ENCODE assay signal across 7 mouse cellular contexts in the genomic region with DNA sequence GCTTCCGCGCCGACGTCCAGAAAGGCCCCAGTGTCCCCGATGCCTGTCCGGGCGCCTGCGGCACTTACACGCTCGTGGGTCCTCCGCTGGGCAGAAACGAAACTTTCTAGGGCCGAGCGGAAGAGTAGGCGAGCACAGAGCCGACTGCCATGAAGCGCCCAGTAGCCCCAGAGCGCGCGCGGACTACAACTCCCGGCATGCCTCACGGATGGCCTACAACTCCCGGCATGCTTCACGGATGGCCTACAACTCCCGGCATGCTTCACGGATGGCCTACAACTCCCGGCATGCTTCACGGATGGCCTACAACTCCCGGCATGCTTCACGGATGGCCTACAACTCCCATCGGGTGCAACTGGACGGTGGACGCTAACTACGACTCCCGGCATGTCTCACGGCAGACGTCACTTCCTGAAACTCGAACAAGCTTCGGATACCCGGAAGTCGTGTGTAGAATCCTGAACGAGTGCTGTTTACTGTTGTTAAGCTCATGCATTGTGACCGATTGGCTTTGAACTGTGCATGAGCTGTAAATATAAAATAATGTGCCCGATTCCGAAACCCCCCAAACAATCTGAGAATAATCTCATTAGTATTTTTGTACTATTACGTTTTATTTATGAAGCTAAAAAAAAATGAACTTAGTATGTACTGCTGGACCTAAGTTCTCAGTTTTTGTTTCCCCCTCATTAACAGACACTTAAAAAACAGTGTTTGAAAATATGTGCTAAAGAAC. TPM values are rescaled to one million over a fixed set of nuclear protein-coding genes. Genes with fewer than 3 reads are reported as not detected.
A peak's percentile ranks its signal among the peaks of the same experiment; 100 is the strongest.
DNase-seq lines count a peak whose midpoint lies in the region; ATAC-seq lines count a peak whose summit lies in the region.

A gene (minus strand): TSS at position 187 of the 736 bp plus-strand sequence.

- H3K4me2 ChIP-seq in embryonic facial prominence, embryonic 11.5 days (ENCODE audit: low read depth, low read length), result peak within 1 kb of the TSS; percentile 57
- H3K4me2 ChIP-seq in midbrain, embryonic 13.5 days (replicated peaks), result peak within 1 kb of the TSS; percentile 86

- peak within 1 kb of the TSS; percentile 68 for H3K4me3 ChIP-seq in embryonic facial prominence, embryonic 11.5 days (ENCODE audit: low read depth, low read length)
- peak within 1 kb of the TSS; percentile 80 for H3K4me3 ChIP-seq in limb, embryonic 10.5 days
- peak within 1 kb of the TSS; percentile 72 for H3K4me3 ChIP-seq in midbrain, embryonic 13.5 days (replicated peaks)

- H3K4me1 ChIP-seq in embryonic facial prominence, embryonic 11.5 days (ENCODE audit: control insufficient read depth, insufficient read depth, low read length), result no peaks in the 10 kb centered on the region
- peaks cover 14% of the 10 kb centered on the region for H3K4me1 ChIP-seq in limb, embryonic 10.5 days
- peaks cover 15% of the 10 kb centered on the region for H3K4me1 ChIP-seq in midbrain, embryonic 13.5 days (replicated peaks)

- peak; percentile 98 for ATAC-seq in embryonic facial prominence, embryonic 11.5 days (replicated peaks; ENCODE audit: insufficient number of reproducible peaks, low FRiP score, low TSS enrichment, low read depth)
- peak; percentile 83 for ATAC-seq in granulocyte monocyte progenitor cell, adult 5-6 weeks (replicated peaks; ENCODE audit: poor library complexity, severe bottlenecking)
- peak; percentile 98 for ATAC-seq in midbrain, embryonic 13.5 days

- peak; percentile 95 for DNase-seq in adrenal gland, postnatal 14 days
- DNase-seq in embryonic facial prominence, embryonic 11.5 days (ENCODE audit: low spot score), result peak; percentile 97
- peak; percentile 99 for DNase-seq in kidney, adult 11 months
- peak; percentile 89 for DNase-seq in limb, embryonic 10.5 days (ENCODE audit: low spot score)
- DNase-seq in spleen, adult 12 weeks (ENCODE audit: low spot score), result peak; percentile 93

- peak within 1 kb of the TSS; percentile 78 for H3K9ac ChIP-seq in embryonic facial prominence, embryonic 11.5 days (replicated peaks; ENCODE audit: low read length)
- H3K9ac ChIP-seq in midbrain, embryonic 13.5 days (replicated peaks), result peak within 1 kb of the TSS; percentile 67

- H3K36me3 ChIP-seq in embryonic facial prominence, embryonic 11.5 days (replicated peaks; ENCODE audit: control insufficient read depth, insufficient read depth, low read depth, low read length), result no peaks in the 10 kb centered on the region
- H3K36me3 ChIP-seq in limb, embryonic 10.5 days, result no peaks in the 10 kb centered on the region
- H3K36me3 ChIP-seq in midbrain, embryonic 13.5 days, result no peaks in the 10 kb centered on the region

- peak within 1 kb of the TSS; percentile 78 for H3K27ac ChIP-seq in embryonic facial prominence, embryonic 11.5 days (replicated peaks; ENCODE audit: low read depth, low read length)
- H3K27ac ChIP-seq in limb, embryonic 10.5 days, result peak within 1 kb of the TSS; percentile 91
- H3K27ac ChIP-seq in midbrain, embryonic 13.5 days, result peak within 1 kb of the TSS; percentile 74

- no peaks in the 10 kb centered on the region for H3K27me3 ChIP-seq in embryonic facial prominence, embryonic 11.5 days (ENCODE audit: control insufficient read depth, insufficient read depth, low read length)
- H3K27me3 ChIP-seq in limb, embryonic 10.5 days (ENCODE audit: low read depth, poor library complexity, severe bottlenecking), result no peaks in the 10 kb centered on the region
- no peaks in the 10 kb centered on the region for H3K27me3 ChIP-seq in midbrain, embryonic 13.5 days

- WGBS in embryonic facial prominence, embryonic 11.5 days, result under 1% methylated on average over 46 of the region's 47 CpGs
- WGBS in limb, embryonic 10.5 days, result under 1% methylated on average over 47 of the region's 47 CpGs
- WGBS in midbrain, embryonic 13.5 days, result under 1% methylated on average over 47 of the region's 47 CpGs

- no peaks in the 10 kb centered on the region for H3K9me3 ChIP-seq in embryonic facial prominence, embryonic 11.5 days (replicated peaks; ENCODE audit: control insufficient read depth, low read length)
- H3K9me3 ChIP-seq in limb, embryonic 10.5 days (replicated peaks), result no peaks in the 10 kb centered on the region
- no peaks in the 10 kb centered on the region for H3K9me3 ChIP-seq in midbrain, embryonic 13.5 days

RNA-seq across cellular contexts. Expression of the gene that starts here (rescaled TPM):
- 41.8 and 42.8 TPM in 2 replicates for total RNA-seq in adrenal gland, postnatal 14 days (2021)
- 5.1 and 5.8 TPM in 2 replicates for polyA plus RNA-seq in embryonic facial prominence, embryonic 11.5 days (2014; fragmentation: Nextera tagmentation; extraction: Ambion mirVana)
- 19.1 and 28.6 TPM in 2 replicates for total RNA-seq in granulocyte monocyte progenitor cell, adult 5-6 weeks (2014; fragmentation: Nextera tagmentation)
- total RNA-seq in granulocyte monocyte progenitor cell, adult 5-6 weeks (2017), result 10.7 and 15.1 TPM in 2 replicates
- polyA plus RNA-seq in limb, embryonic 10.5 days (2016; fragmentation: Nextera tagmentation; extraction: Ambion mirVana), result 8.4 and 10.6 TPM in 2 replicates
- polyA plus RNA-seq in midbrain, embryonic 13.5 days (2015; fragmentation: Nextera tagmentation; extraction: Ambion mirVana), result 11.1 and 13.3 TPM in 2 replicates

Comparison
In these comparisons a context has a peak if more than half of its experiments do, and no peak if none do; other contexts are left out.
1. Peak in every context shown above with its lines: DNase-seq, ATAC-seq, H3K4me3 ChIP-seq and H3K27ac ChIP-seq.